Mouse (Mus musculus): Measurements from ENCODE around the gene Plac9a. TPM values are rescaled to one million over a fixed set of nuclear protein-coding genes. Genes with fewer than 3 reads are reported as not detected.

Gene Plac9a
- total RNA-seq (2023), result not detected

DNA sequence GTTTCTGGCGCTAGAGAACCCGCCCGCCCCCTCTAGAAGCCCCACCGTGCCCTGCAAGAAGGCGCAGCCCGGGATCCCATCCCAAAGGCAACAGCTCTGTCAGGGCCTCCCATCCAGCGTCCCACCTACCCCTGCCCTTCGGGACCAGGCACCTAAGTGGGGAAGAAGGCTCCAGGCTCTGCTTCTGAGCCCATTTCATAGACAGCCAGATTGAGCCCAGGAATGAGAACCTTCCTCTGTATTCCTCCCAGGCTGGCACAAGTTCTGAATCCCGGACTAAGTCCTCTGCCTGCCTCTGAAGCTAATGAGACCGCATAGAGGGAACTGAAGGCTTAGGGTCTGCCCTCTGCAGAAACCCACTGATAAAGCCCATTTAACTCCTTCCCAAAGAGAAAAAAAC lies at the start of gene Plac9a:
Gene Plac9a (minus strand): TSS at position 101 of the 400 bp plus-strand sequence.

DNA sequence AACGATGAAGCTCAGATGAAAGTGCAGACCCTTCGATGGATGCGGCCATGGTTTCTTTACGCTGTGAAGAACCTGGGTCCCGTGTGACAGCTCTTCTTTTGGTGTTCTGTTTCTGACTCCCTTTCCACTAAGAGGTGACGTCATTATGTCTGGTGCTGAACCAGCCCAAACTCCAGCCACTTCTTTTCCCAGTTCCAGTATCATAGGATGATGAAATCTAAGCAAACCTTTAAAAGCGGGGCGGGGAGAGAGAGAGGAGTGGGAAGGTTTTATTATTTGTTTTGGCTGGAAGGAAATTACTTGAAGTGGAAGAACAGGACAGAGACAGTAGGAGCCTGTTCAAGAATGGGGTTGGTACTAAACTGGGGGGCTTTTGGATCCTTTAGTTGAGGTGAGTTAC lies 35.1 kb upstream of the Plac9a start, which contains the start of gene Cphx1:
Gene Cphx1 (plus strand): TSS at position 301 of the 400 bp plus-strand sequence.

DNA sequence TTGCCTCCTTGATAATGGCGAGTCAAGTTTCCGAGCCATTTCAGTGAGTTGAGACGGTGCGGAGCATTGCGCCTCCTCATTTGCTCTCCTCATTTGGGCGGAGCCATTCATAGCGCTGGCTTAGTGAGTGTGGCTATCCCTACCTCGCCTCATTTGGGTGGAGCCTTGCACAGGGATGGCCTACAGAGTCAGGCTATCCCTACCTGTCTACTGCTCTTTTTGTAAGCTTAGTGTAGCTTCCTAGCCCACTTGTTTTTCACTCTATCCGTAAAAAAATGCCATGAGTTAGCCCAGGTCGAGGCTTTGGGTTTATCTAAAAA lies 24.6 kb upstream of the Plac9a start, which contains the start of gene Tmem254a:
Gene Tmem254a (minus strand): TSS at position 111 of the 320 bp plus-strand sequence.

DNA sequence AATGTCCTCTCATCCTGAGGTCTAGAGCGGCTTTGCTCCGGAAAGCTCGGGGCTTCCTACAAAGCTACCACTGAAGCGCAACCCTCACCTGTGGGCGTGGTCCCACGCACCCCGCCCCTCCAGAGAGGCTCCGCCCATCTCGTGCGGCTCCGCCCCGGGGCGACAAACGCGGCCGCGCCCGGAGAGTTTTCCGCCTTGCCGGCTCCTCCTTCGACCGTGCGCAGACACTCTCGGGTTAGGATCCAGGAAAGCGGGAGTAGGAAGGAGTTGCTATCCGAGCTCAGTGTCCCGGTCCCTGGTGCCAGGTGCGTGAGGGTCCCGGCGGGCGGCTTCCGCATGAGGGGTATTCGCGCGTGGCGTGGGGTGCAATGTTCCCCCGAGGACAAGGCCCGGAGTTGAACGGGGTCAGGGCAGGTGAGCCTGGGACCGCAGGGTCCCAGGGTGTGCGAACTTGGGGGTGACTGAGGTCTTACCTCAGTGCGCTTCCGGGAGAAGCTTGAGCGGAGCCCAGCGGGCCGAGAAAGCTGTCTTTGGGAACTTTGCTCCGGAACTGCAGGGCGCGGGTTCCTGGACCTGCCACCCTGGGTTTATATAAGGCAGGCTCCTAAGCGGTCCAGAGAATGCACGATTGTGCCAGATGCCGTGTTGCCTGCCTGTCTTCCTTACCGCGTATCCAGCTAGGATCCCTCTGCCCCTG lies 60.8 kb downstream of the Plac9a start, which contains the start of gene Anxa11:
Gene Anxa11 (plus strand): TSS at position 166 of the 697 bp plus-strand sequence.

Other genes starting within 250 kb of the Plac9a start
- gene Ppif, start 208.9 kb downstream of the Plac9a start, total RNA-seq (2023), result 10 to 100 TPM; 12.2 to 12.9 TPM
- gene Zcchc24, start 134.1 kb downstream of the Plac9a start, total RNA-seq (2023), result 10 to 100 TPM; 13.1 to 15.4 TPM
- gene Anxa11, start 60.9 kb downstream of the Plac9a start, total RNA-seq (2023), result 100 to 1,000 TPM; 347 to 380 TPM
- gene Tmem254a, start 24.6 kb upstream of the Plac9a start, total RNA-seq (2023), result 1 to 10 TPM; 1.4 to 2.5 TPM
- not detected for gene Cphx1, start 35.2 kb upstream of the Plac9a start, total RNA-seq (2023)
- not detected for gene Duxbl1, start 75.5 kb upstream of the Plac9a start, total RNA-seq (2023)
- gene Gm9780, start 139.6 kb upstream of the Plac9a start, total RNA-seq (2023), result not detected
- 1 to 10 TPM; 5.0 to 9.3 TPM for gene Tmem254c, start 164.3 kb upstream of the Plac9a start, total RNA-seq (2023)
- gene Cphx2, start 178.4 kb upstream of the Plac9a start, total RNA-seq (2023), result not detected
- not detected for gene Cphx3, start 179.2 kb upstream of the Plac9a start, total RNA-seq (2023)
- gene Duxbl2, start 215.2 kb upstream of the Plac9a start, total RNA-seq (2023), result not detected